Mouse (Mus musculus) liver, embryonic 15.5 days (tissue): ENCODE measurements around the gene Kctd12b. TPM values are rescaled to one million over a fixed set of nuclear protein-coding genes. Genes with fewer than 3 reads are reported as not detected.

ENCODE experiments used
- ATAC-seq: fragments of 200-750 bp; cut with Nextera tagmentation; 2 replicates; pipeline ENCODE4 v1.8.0; 2017; ENCODE audit warnings: moderate number of reproducible peaks, mild to moderate bottlenecking, moderate library complexity; ENCODE audit not compliant: insufficient read depth
- H3K27ac ChIP-seq: fragments of 300-500 bp; sonication (generic); replicated peaks from 2 replicates; pipeline ENCODE4 v1.5.1; 2015; ENCODE audit warnings: mild to moderate bottlenecking, inconsistent platforms
- H3K27me3 ChIP-seq: fragments of 300-500 bp; sonication (generic); 2 replicates; pipeline ENCODE4 v1.6.1; 2015; ENCODE audit warnings: mild to moderate bottlenecking, inconsistent platforms
- H3K36me3 ChIP-seq: fragments of 300-500 bp; sonication (generic); replicated peaks from 2 replicates; pipeline ENCODE4 v1.6.1; 2015; ENCODE audit warnings: moderate library complexity, mild to moderate bottlenecking, inconsistent platforms
- H3K4me1 ChIP-seq: fragments of 300-500 bp; sonication (generic); replicated peaks from 2 replicates; pipeline ENCODE4 v1.6.1; 2015; ENCODE audit warnings: inconsistent platforms
- H3K4me2 ChIP-seq: fragments of 300-500 bp; sonication (generic); 2 replicates; pipeline ENCODE4 v1.6.1; 2015; ENCODE audit warnings: moderate library complexity, mild to moderate bottlenecking, inconsistent platforms
- H3K4me3 ChIP-seq: fragments of 300-500 bp; sonication (generic); replicated peaks from 2 replicates; pipeline ENCODE4 v1.5.1; 2015; ENCODE audit warnings: mild to moderate bottlenecking, inconsistent platforms
- H3K9ac ChIP-seq: fragments of 300-500 bp; sonication (generic); 2 replicates; pipeline ENCODE4 v1.6.1; 2015; ENCODE audit warnings: moderate library complexity, mild to moderate bottlenecking, inconsistent platforms
- H3K9me3 ChIP-seq: fragments of 300-500 bp; sonication (generic); replicated peaks from 2 replicates; pipeline ENCODE4 v1.6.1; 2016; ENCODE audit warnings: inconsistent platforms
- WGBS: fragments of 180-500 bp; shearing (Covaris S2); methylation state at CpG from one replicate; pipeline ENCODE4 v1.1.7; 2015; ENCODE audit warnings: mixed read lengths; ENCODE audit not compliant: insufficient replicate concordance; 5-methylcytosine and 5-hydroxymethylcytosine counted together
- polyA plus RNA-seq: library from polyadenylated mRNA; unstranded; fragments of >200 nt; fragmentation: Nextera tagmentation; extraction: Ambion mirVana; gene quantifications from 2 replicates; pipeline ENCODE4 v1.2.1, GENCODE M21; 2015

Kctd12b gene
- polyA plus RNA-seq, 1 experiment from 2014 or later, result 0.66 TPM

DNA sequence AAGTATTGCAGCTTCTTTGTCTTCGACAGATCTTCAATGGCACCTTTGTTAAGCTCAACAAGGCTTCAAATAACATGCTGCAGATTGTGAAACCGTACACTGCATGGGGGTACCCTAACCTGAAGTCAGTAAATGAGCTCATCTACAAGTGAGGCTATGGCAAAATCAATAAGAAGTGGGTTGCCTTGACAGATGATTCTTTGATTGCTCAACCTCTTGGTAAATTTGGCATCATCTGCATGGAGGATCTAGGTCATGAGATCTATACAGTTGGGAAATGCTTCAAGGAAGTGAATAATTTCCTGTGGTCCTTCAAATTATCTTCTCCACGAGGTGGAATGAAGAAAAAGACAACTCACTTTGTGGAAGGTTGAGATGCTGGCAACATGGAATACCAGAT, 39.2 kb downstream of the Kctd12b start:
- Histone ChIP-seq H3K9ac (no peak overlapping the region), H3K27me3 (no peaks in the 10 kb centered on the region), H3K36me3 (no peaks in the 10 kb centered on the region), H3K4me1 (no peaks in the 10 kb centered on the region), H3K4me3 (no peak overlapping the region), H3K27ac (no peak overlapping the region), H3K9me3 (no peaks in the 10 kb centered on the region), H3K4me2 (no peak overlapping the region)
- 38% methylated on average over 3 of the region's 3 CpGs for WGBS
- ATAC-seq, result no peak

- Histone ChIP-seq H3K4me1 (no peaks in the 10 kb centered on the region), H3K9me3 (no peaks in the 10 kb centered on the region), H3K36me3 (no peaks in the 10 kb centered on the region), H3K4me3 (no peak overlapping the region), H3K27ac (no peak overlapping the region), H3K4me2 (no peak overlapping the region), H3K9ac (no peak overlapping the region), H3K27me3 (no peaks in the 10 kb centered on the region)
- 44% methylated on average over 3 of the region's 3 CpGs for WGBS
- no peak for ATAC-seq
Observed at GRCm38 (mm10) chrX:153640615-153641014, 55.6 kb downstream of the Kctd12b start.

- ATAC-seq, result no peak
- no peak overlapping the region for H3K27ac ChIP-seq
- H3K4me2 ChIP-seq, result no peak overlapping the region
- no peaks in the 10 kb centered on the region for H3K9me3 ChIP-seq
- H3K36me3 ChIP-seq, result no peaks in the 10 kb centered on the region
- no peaks in the 10 kb centered on the region for H3K27me3 ChIP-seq
- H3K4me3 ChIP-seq, result no peak overlapping the region
- 0% methylated on average over 1 of the region's 1 CpGs for WGBS
- H3K4me1 ChIP-seq, result no peaks in the 10 kb centered on the region
- no peak overlapping the region for H3K9ac ChIP-seq
Observed at GRCm38 (mm10) chrX:153636247-153636646, 59.9 kb downstream of the Kctd12b start.

Other genes with a start within 250 kb of the Kctd12b start
- gene Ubqln2, start 198.2 kb downstream of the Kctd12b start, polyA plus RNA-seq, result 3.1 and 3.6 TPM in 2 replicates
- gene Cypt3, start 137.8 kb downstream of the Kctd12b start, polyA plus RNA-seq, result not detected in 2 replicates
- gene Nbdy, start 27.2 kb upstream of the Kctd12b start, polyA plus RNA-seq, result 17.3 and 17.6 TPM in 2 replicates
- gene Spin2c, start 135.8 kb upstream of the Kctd12b start, polyA plus RNA-seq, result 0.48 and 1.1 TPM in 2 replicates